Comparison of ENCODE assay signal across 9 mouse cellular contexts in the genomic region with DNA sequence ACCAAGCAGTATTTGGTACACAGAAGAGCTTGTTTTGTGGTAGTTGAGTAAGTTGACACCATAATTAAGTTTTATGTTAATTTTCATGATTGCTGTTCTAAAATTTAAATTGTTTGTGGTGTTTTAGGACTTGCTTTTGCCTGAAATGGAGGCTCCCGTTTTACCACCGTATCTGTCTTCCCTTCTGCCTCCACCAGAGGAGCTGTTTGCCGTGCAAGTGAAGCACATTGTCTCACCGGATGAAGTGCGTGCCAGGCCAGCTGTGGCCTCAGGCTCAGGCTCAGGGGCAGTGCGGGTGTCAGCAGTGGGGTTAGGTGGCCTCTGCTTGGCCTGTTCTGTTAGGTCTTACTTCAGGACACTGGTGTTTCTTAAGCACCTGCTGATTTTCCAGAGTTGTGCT.
DNase-seq lines count a peak whose midpoint lies in the region; ATAC-seq and TF ChIP-seq lines count a peak whose summit lies in the region.
"Had no signal": no experiment of that assay in that cellular context is flagged by ENCODE, and none has a peak within 500 bp of the region (broad histone marks: within the 10 kb centered on the region; RNA-seq: fewer than 3 reads in every experiment).

No protein-coding gene starts in this region.

- ATAC-seq in intestine, postnatal 0 days, result no peak
- ATAC-seq in intestine, embryonic 15.5 days, result no peak
- peak; percentile 71; the same call in 1 of the 2 replicates for ATAC-seq in megakaryocyte-erythroid progenitor cell, adult 5-6 weeks (replicated peaks; ENCODE audit: low FRiP score, low TSS enrichment, poor library complexity, severe bottlenecking)

- peak; percentile 74 for DNase-seq in ES-CJ7 (ENCODE audit: low read depth, low spot score)
- peak; percentile 77 for DNase-seq in embryo, embryonic 10 days (ENCODE audit: low spot score)
- no peak for DNase-seq in urinary bladder, postnatal 25 days (ENCODE audit: low spot score)
- no peak for DNase-seq in B cell, adult 2 months
- no peak for DNase-seq in thymus, adult 18-20 months
- DNase-seq: cerebellum, adult 11-12 months had no signal

- H3K9me3 ChIP-seq in intestine, postnatal 0 days (ENCODE audit: control insufficient read depth), result no peaks in the 10 kb centered on the region
- no peaks in the 10 kb centered on the region for H3K9me3 ChIP-seq in intestine, embryonic 15.5 days

- no peak overlapping the region for H3K27ac ChIP-seq in intestine, postnatal 0 days (ENCODE audit: low read depth, low read length)
- H3K27ac ChIP-seq in intestine, embryonic 15.5 days, result no peak overlapping the region

- H3K4me3 ChIP-seq in intestine, postnatal 0 days (ENCODE audit: low read depth, low read length), result no peak overlapping the region
- no peak overlapping the region for H3K4me3 ChIP-seq in intestine, embryonic 15.5 days (replicated peaks)

- 34% methylated on average over 6 of the region's 6 CpGs for WGBS in intestine, postnatal 0 days
- WGBS in intestine, embryonic 15.5 days, result 23% methylated on average over 6 of the region's 6 CpGs

- no peak overlapping the region for H3K9ac ChIP-seq in intestine, postnatal 0 days (ENCODE audit: low read depth, low read length)
- no peak overlapping the region for H3K9ac ChIP-seq in intestine, embryonic 15.5 days

- H3K4me1 ChIP-seq in intestine, postnatal 0 days (replicated peaks; ENCODE audit: control insufficient read depth, insufficient read depth, low read length), result no peaks in the 10 kb centered on the region
- no peaks in the 10 kb centered on the region for H3K4me1 ChIP-seq in intestine, embryonic 15.5 days (replicated peaks)

- H3K36me3 ChIP-seq in intestine, postnatal 0 days (ENCODE audit: control insufficient read depth, insufficient read depth), result no peaks in the 10 kb centered on the region
- H3K36me3 ChIP-seq in intestine, embryonic 15.5 days, result no peaks in the 10 kb centered on the region

- TF ChIP-seq CTCF in intestine, postnatal 0 days (IDR thresholded peaks at IDR 0.05; ENCODE audit: low read depth), result peak; percentile 75

- H3K4me2 ChIP-seq in intestine, postnatal 0 days (replicated peaks; ENCODE audit: low read depth), result no peak overlapping the region
- no peak overlapping the region for H3K4me2 ChIP-seq in intestine, embryonic 15.5 days (replicated peaks)

- H3K27me3 ChIP-seq in intestine, postnatal 0 days (replicated peaks; ENCODE audit: control insufficient read depth, insufficient read depth, low read length), result no peaks in the 10 kb centered on the region
- no peaks in the 10 kb centered on the region for H3K27me3 ChIP-seq in intestine, embryonic 15.5 days (replicated peaks)

Comparison
In these comparisons a context has a peak if more than half of its experiments do, and no peak if none do; other contexts are left out.
1. DNase-seq: peak in ES-CJ7 (single experiment) and embryo, embryonic 10 days (single experiment); none in urinary bladder, postnatal 25 days (single experiment), B cell, adult 2 months (0 of 2) and thymus, adult 18-20 months (0 of 2).